Mouse (Mus musculus) intestine, postnatal 0 days (tissue): ENCODE results near the gene Sgms1. TPM values are rescaled to one million over a fixed set of nuclear protein-coding genes. Genes with fewer than 3 reads are reported as not detected.

Experiments used
- ATAC-seq: fragments of 200-750 bp; cut with Nextera tagmentation; 2 replicates; pipeline ENCODE4 v1.8.0; 2017; ENCODE audit warnings: mild to moderate bottlenecking, moderate TSS enrichment, moderate library complexity
- H3K27ac ChIP-seq: fragments of 300-500 bp; sonication (generic); 2 replicates; pipeline ENCODE4 v1.5.1; 2014; ENCODE audit warnings: mild to moderate bottlenecking, low read depth, low read length, moderate library complexity
- H3K27me3 ChIP-seq: fragments of 300-500 bp; sonication (generic); replicated peaks from 2 replicates; pipeline ENCODE4 v1.6.1; 2014; ENCODE audit warnings: low read length, mixed read lengths; ENCODE audit not compliant: control insufficient read depth, insufficient read depth
- H3K36me3 ChIP-seq: fragments of 300-500 bp; sonication (generic); 2 replicates; pipeline ENCODE4 v1.6.1; 2014; ENCODE audit warnings: mild to moderate bottlenecking, moderate library complexity; ENCODE audit not compliant: control insufficient read depth, insufficient read depth
- H3K4me1 ChIP-seq: fragments of 300-500 bp; sonication (generic); replicated peaks from 2 replicates; pipeline ENCODE4 v1.6.1; 2014; ENCODE audit warnings: antibody characterized with exemption, low read length, mixed read lengths; ENCODE audit not compliant: control insufficient read depth, insufficient read depth
- H3K4me2 ChIP-seq: fragments of 300-500 bp; sonication (generic); replicated peaks from 2 replicates; pipeline ENCODE4 v1.6.1; 2014; ENCODE audit warnings: low read depth, mild to moderate bottlenecking, moderate library complexity
- H3K4me3 ChIP-seq: fragments of 300-500 bp; sonication (generic); 2 replicates; pipeline ENCODE4 v1.5.1; 2014; ENCODE audit warnings: low read depth, low read length
- H3K9ac ChIP-seq: fragments of 300-500 bp; sonication (generic); 2 replicates; pipeline ENCODE4 v1.6.1; 2014; ENCODE audit warnings: mild to moderate bottlenecking, low read depth, low read length
- H3K9me3 ChIP-seq: fragments of 300-500 bp; sonication (generic); 2 replicates; pipeline ENCODE4 v1.6.1; 2016; ENCODE audit warnings: mixed run types; ENCODE audit not compliant: control insufficient read depth
- CTCF ChIP-seq: sonication (generic); IDR thresholded peaks from 2 replicates; pipeline ENCODE4 v1.5.1; 2016; ENCODE audit warnings: low read depth, mild to moderate bottlenecking, control low read depth, antibody characterized with exemption, moderate library complexity
- WGBS: fragments of 180-500 bp; shearing (Covaris S2); extraction: QIAGEN DNeasy Blood & Tissue Kit; methylation state at CpG from one replicate; pipeline ENCODE4 v1.1.7; 2014; 5-methylcytosine and 5-hydroxymethylcytosine counted together
- polyA plus RNA-seq: library from polyadenylated mRNA; unstranded; fragments of >200 nt; fragmentation: Nextera tagmentation; extraction: Ambion mirVana; gene quantifications from 2 replicates; pipeline ENCODE4 v1.2.1, GENCODE M21; 2015

Gene Sgms1
- polyA plus RNA-seq, 1 experiment from 2014 or later: 18.6 TPM

GRCm38 (mm10) chr19:32237173-32237583, 152.3 kb downstream of the Sgms1 start:
- no peaks in the 10 kb centered on the region for H3K36me3 ChIP-seq
- no peak overlapping the region for H3K4me3 ChIP-seq
- no peaks in the 10 kb centered on the region for H3K4me1 ChIP-seq
- H3K27me3 ChIP-seq: no peaks in the 10 kb centered on the region
- H3K4me2 ChIP-seq: no peak overlapping the region
- no peak overlapping the region for H3K27ac ChIP-seq
- no peaks in the 10 kb centered on the region for H3K9me3 ChIP-seq
- WGBS: 91% methylated on average over 3 of the region's 3 CpGs
- H3K9ac ChIP-seq: no peak overlapping the region
- ATAC-seq: no peak
- TF ChIP-seq CTCF: no peak

DNA sequence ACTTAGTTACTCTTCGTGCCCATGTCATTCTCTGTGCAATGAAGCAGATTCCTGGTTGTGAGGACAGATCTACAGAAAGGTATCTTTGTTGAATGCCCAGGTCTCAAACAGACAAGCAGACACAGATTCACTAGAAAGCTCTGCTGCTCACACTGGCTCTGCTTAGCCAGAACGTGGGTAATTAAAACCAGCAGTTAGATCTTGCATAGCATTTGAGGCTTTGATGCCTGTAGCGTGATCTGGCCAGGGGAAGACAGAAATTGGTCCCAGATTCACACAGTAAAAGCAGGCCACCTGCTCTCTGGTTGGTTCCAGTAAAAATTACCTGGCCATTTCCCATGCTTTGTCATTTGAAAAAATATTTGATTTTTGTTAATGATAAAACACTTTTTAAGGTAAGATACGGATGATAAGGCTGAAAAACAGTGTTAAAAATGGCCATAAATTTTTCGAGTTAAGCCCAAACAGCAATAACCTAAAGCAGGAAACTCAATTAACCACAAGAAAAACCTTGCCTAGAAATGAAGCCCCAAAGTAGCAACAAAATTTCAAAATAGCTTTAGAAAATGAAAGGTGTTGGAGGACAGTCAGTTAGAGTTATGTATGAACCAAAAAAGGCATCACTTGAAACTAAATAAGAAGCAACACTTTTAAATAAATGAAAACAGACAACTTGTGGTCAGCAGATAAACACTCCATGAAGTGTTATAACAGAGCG, 154.6 kb downstream of the Sgms1 start:
- WGBS: 82% methylated on average over 6 of the region's 6 CpGs
- Histone ChIP-seq H3K27ac (no peak overlapping the region), H3K36me3 (no peaks in the 10 kb centered on the region), H3K4me2 (no peak overlapping the region), H3K9me3 (no peaks in the 10 kb centered on the region), H3K4me3 (no peak overlapping the region), H3K4me1 (no peaks in the 10 kb centered on the region), H3K9ac (no peak overlapping the region), H3K27me3 (no peaks in the 10 kb centered on the region)
- TF ChIP-seq CTCF: no peak
- no peak for ATAC-seq

- no peak overlapping the region for H3K27ac ChIP-seq
- no peak overlapping the region for H3K9ac ChIP-seq
- no peaks in the 10 kb centered on the region for H3K27me3 ChIP-seq
- WGBS: 75% methylated on average over 10 of the region's 10 CpGs
- no peak for TF ChIP-seq CTCF
- no peaks in the 10 kb centered on the region for H3K4me1 ChIP-seq
- ATAC-seq: no peak
- H3K9me3 ChIP-seq: no peaks in the 10 kb centered on the region
- H3K36me3 ChIP-seq: no peaks in the 10 kb centered on the region
- no peak overlapping the region for H3K4me2 ChIP-seq
- H3K4me3 ChIP-seq: no peak overlapping the region
Measured at GRCm38 (mm10) chr19:32231292-32231691, 158.2 kb downstream of the Sgms1 start.

DNA sequence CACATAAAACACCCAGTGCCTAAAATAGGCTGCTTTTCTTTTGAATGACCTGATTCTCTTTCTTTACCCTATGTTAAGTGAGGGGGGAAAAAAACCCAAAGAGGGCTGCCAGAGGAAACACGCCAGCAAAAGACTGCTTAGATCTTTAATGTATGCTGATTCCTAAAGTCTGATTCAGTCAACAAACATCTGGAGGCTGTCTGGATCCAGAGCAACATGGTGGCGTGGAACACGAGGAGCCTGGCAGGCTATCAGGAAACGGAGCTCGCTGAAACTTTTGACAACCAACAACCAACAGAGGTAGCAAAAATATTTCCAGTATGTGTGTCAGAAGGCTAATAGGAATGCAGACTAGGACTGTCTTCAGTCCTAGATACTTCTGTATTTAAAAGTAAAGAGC, 158.7 kb downstream of the Sgms1 start:
- no peak overlapping the region for H3K4me3 ChIP-seq
- H3K4me1 ChIP-seq: no peaks in the 10 kb centered on the region
- H3K9me3 ChIP-seq: no peaks in the 10 kb centered on the region
- WGBS: 71% methylated on average over 5 of the region's 5 CpGs
- H3K27me3 ChIP-seq: no peaks in the 10 kb centered on the region
- no peak overlapping the region for H3K27ac ChIP-seq
- H3K9ac ChIP-seq: no peak overlapping the region
- ATAC-seq: no peak
- TF ChIP-seq CTCF: no peak
- no peaks in the 10 kb centered on the region for H3K36me3 ChIP-seq
- H3K4me2 ChIP-seq: no peak overlapping the region

- no peaks in the 10 kb centered on the region for H3K27me3 ChIP-seq
- no peak for TF ChIP-seq CTCF
- ATAC-seq: no peak
- H3K4me1 ChIP-seq: no peaks in the 10 kb centered on the region
- H3K4me3 ChIP-seq: no peak overlapping the region
- no peaks in the 10 kb centered on the region for H3K9me3 ChIP-seq
- H3K9ac ChIP-seq: no peak overlapping the region
- no peak overlapping the region for H3K27ac ChIP-seq
- no peak overlapping the region for H3K4me2 ChIP-seq
- H3K36me3 ChIP-seq: no peaks in the 10 kb centered on the region
- WGBS: 86% methylated on average over 5 of the region's 5 CpGs
Measured at GRCm38 (mm10) chr19:32230301-32230700, 159.2 kb downstream of the Sgms1 start.

DNA sequence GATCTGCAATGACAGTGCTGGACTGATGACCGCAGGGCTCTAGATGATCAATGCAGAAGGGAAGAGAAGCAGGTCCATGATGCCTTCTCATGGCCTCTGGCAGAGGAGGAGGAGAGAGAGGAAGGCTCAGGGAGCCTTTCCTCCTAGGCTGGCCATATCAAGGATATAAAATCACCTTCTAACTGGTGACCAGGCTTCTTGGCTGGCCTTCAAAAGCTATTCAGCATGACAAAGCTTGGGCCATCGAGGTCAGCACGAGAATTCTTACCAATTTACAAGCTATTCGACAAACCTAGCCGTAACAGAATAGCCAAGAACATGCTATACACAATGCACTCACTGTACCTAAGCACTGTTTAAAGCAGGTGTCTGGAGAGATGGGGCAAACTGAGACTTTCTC, 159.7 kb downstream of the Sgms1 start:
- H3K4me1 ChIP-seq: no peaks in the 10 kb centered on the region
- H3K27me3 ChIP-seq: no peaks in the 10 kb centered on the region
- H3K4me2 ChIP-seq: no peak overlapping the region
- ATAC-seq: no peak
- H3K36me3 ChIP-seq: no peaks in the 10 kb centered on the region
- no peak overlapping the region for H3K27ac ChIP-seq
- H3K9me3 ChIP-seq: no peaks in the 10 kb centered on the region
- WGBS: 92% methylated on average over 5 of the region's 5 CpGs
- H3K9ac ChIP-seq: no peak overlapping the region
- no peak for TF ChIP-seq CTCF
- H3K4me3 ChIP-seq: no peak overlapping the region
